Mouse (Mus musculus) CH12.LX (cell line): ENCODE measurements at regions not wholly inside any gene's neighbourhood (a gene's known extent, or its start where the extent isn't known, plus 50 kb on each side); places are given as distances from the start of the nearest gene placed in this dataset.

ENCODE experiments used
- BHLHE40 ChIP-seq: IDR thresholded peaks from 2 replicates; pipeline ENCODE4 v1.6.1; 2011; ENCODE audit warnings: mild to moderate bottlenecking, low read depth, low read length, improper control_type of control experiment
- CTCF ChIP-seq, 2 experiments: IDR thresholded peaks in 1 of 2; conservative IDR thresholded peaks in 1 of 2; 2 replicates each; pipeline ENCODE4 v1.5.1; 2011 to 2012; ENCODE audit warnings: low read depth in 2 of 2, low read length in 2 of 2, improper control_type of control experiment in 1 of 2, inconsistent platforms in 1 of 2, mild to moderate bottlenecking in 1 of 2, moderate library complexity in 1 of 2
- ELF1 ChIP-seq: IDR thresholded peaks from 2 replicates; pipeline ENCODE4 v1.6.1; 2014; ENCODE audit warnings: low read depth, mild to moderate bottlenecking, inconsistent platforms, low read length, improper control_type of control experiment
- EP300 ChIP-seq: IDR thresholded peaks from 2 replicates; pipeline ENCODE4 v1.6.1; 2011; ENCODE audit warnings: low read length, improper control_type of control experiment
- GABPA ChIP-seq: IDR thresholded peaks from 2 replicates; pipeline ENCODE4 v1.6.1; 2012; ENCODE audit warnings: low read depth, low read length, improper control_type of control experiment, inconsistent platforms; ENCODE audit not compliant: insufficient replicate concordance
- HCFC1 ChIP-seq: IDR thresholded peaks from 2 replicates; pipeline ENCODE4 v1.6.1; 2012; ENCODE audit warnings: low read depth, mild to moderate bottlenecking, inconsistent platforms, low read length, improper control_type of control experiment
- IRF4 ChIP-seq: IDR thresholded peaks from 2 replicates; pipeline ENCODE4 v1.6.1; 2014; ENCODE audit warnings: low read depth, mild to moderate bottlenecking, inconsistent platforms, low read length, improper control_type of control experiment
- KAT2A ChIP-seq: IDR thresholded peaks from 2 replicates; pipeline ENCODE4 v1.6.1; 2012; ENCODE audit warnings: low read length, improper control_type of control experiment, inconsistent platforms; ENCODE audit not compliant: insufficient replicate concordance
- MAFK ChIP-seq: IDR thresholded peaks from 2 replicates; pipeline ENCODE4 v1.6.1; 2011; ENCODE audit warnings: low read length, improper control_type of control experiment; ENCODE audit not compliant: insufficient replicate concordance
- NELFE ChIP-seq: IDR thresholded peaks from 2 replicates; pipeline ENCODE4 v1.6.1; 2011; ENCODE audit warnings: low read depth, low read length, improper control_type of control experiment
- POLR2A ChIP-seq: IDR thresholded peaks from 2 replicates; pipeline ENCODE4 v1.6.1; 2011; ENCODE audit warnings: low read depth, mild to moderate bottlenecking, improper control_type of control experiment, low read length
- RCOR1 ChIP-seq: conservative IDR thresholded peaks from 2 replicates; pipeline ENCODE4 v1.6.1; 2012; ENCODE audit warnings: low read depth, mild to moderate bottlenecking, inconsistent platforms, low read length, improper control_type of control experiment
- TCF12 ChIP-seq: IDR thresholded peaks from 2 replicates; pipeline ENCODE4 v1.6.1; 2014; ENCODE audit warnings: low read depth, mild to moderate bottlenecking, inconsistent platforms, low read length, improper control_type of control experiment

DNA sequence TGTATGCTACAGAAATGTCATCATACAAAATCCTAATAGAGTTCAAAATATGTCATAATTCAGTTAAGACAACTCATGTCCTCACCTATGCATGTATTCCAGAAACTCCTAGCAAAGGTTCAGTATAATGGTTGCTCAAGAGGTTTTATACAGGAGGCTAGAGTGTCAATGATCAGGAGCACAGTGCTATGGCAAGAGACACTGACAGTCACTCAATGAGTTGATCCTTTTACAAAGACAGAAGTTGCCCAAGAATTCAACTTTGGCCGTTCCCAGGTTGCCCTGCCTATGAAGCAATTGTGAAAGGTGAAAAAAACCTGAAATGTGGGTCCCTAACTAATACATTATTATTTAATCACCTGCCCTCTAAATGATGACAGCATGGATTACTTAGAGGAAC, 850.5 kb downstream of the Efna5 start:
- TF ChIP-seq KAT2A (no peak), CTCF (conservative IDR thresholded peaks at IDR 0.05 in 1 of 2, IDR thresholded peaks at IDR 0.05 in 1 of 2; ENCODE audit: low read depth in 2 of 2, low read length in 2 of 2) (no peak), BHLHE40 (no peak), NELFE (no peak), GABPA (no peak), MAFK (no peak), IRF4 (no peak), HCFC1 (no peak), RCOR1 (no peak), TCF12 (no peak), POLR2A (no peak), ELF1 (no peak), EP300 (no peak)
